Mouse (Mus musculus): ENCODE measurements around the gene Erp44.

Erp44 gene

DNA sequence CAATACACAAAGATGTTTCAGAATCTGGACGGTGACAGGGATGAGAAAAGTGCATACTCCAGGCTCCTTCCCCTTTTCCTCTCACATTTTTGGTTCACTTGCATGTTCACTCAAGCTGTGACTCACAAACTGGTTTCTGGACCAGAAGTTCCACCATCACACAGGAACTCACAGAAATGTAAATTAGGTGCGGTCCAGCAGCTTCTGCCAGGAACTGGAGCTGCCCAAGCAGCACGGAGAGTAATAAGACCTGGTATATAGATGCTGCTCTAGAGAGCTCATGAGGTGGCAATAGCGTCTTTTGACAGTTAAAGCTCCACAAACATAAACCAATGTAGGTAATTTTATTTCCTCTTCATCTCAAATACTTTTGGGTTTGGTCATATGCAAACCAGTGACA lies 36.9 kb downstream of the Erp44 start:
- in situ Hi-C loops (cut with MboI; ENCODE audit: low sequenced_read_pairs): no loop called here

DNA sequence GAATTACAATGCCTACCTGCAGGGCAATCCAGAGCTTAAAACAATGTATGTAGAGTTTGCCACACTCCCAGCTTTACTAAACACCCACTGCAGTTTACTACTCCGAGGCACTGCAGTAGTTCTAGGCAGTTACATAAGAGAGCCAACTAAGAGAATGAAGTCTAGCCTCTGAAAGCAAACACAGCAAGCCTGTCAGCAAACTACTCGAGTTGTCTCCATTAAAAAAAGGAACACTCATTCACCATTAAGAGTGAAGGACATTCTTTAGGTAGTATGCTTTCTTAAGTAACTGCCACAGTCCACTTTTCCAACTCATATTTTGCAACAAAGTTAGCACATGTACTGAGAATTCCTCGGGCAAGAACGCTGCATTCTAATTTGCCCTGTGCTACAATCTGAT lies 40.3 kb downstream of the Erp44 start:
- in situ Hi-C loops (cut with MboI; ENCODE audit: low sequenced_read_pairs): no loop called here

DNA sequence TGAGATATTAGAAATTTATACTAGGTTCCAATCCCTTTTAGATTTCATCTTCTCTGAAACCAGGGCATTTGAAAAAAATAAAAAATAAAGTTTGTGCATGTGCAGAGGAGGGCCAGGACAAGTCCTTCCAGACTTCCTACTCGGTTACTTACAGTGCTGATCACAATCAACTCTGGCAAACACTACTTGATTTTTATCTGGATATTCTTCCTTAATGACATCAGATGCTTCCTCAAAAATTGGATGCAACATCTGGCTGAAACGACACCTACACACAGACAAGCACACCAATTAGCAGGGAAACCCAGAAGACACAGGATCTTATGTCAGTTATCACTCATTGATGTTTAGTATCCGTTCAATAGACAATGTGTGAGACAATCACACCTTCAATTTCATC lies 42.6 kb downstream of the Erp44 start:
- in situ Hi-C loops (cut with MboI; ENCODE audit: low sequenced_read_pairs): no loop called here

DNA sequence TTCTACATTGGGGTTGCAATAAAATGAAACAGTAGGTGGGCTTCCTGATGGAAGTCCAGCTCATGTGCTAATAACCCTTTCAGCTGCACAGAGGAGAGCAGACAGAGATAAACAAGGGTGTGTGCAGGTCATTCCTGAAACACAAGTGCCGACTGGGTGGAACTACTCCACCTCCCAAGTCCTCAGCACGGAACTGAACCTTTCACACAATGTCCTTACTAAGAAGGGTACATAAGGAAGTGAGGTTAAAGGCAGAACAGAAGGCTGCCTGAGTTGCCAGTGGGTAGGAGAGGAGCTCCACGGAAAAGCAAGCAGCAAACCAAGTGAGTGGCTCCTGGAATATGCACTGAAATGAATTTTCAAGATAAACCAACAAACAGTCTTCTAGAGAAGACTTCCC lies 52.6 kb downstream of the Erp44 start:
- in situ Hi-C loops (cut with MboI; ENCODE audit: low sequenced_read_pairs): loop anchor here (10.0 kb wide), 1 partner anchor 158 kb away; no protein-coding TSS in a partner anchor

DNA sequence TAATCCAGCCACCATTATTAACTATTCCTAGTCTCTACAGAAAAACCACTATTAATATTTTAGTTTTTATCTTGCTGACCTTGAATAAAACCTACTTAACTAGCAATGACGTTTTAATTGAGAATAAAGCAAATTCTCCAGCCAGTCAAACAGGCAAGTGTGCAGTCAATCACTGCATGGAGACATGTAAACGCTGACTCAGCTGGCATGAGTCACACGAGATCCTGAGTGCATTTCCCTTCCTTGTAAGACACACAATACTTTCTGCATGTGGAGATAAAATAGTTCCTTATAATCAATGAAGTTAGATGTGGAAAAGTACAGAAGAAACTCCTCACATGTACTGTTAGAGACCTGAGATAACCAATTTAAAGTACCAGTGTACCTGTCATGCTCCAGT lies 53.8 kb downstream of the Erp44 start:
- in situ Hi-C loops (cut with MboI; ENCODE audit: low sequenced_read_pairs): loop anchor here (10.0 kb wide), 1 partner anchor 159 kb away; no protein-coding TSS in a partner anchor

DNA sequence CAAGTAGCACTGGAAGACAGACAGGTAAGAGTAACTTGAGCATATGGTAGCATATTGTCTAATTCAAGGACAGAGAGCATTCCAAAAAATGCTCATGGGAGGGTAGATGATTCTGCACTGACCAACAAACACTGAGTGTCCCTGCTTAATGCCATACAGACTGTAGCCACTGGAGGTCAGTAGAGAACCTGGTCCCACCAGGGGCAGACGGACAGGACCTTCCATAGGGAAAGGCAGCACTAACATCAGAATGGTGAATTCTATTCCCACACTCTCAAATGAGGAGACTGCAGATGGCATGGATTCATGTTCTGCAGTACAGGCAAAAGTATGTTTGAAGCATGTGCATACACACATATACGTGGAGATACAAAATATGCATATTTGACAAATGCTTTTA lies 54.2 kb downstream of the Erp44 start:
- in situ Hi-C loops (cut with MboI; ENCODE audit: low sequenced_read_pairs): loop anchor here (10.0 kb wide), 1 partner anchor 160 kb away; no protein-coding TSS in a partner anchor

DNA sequence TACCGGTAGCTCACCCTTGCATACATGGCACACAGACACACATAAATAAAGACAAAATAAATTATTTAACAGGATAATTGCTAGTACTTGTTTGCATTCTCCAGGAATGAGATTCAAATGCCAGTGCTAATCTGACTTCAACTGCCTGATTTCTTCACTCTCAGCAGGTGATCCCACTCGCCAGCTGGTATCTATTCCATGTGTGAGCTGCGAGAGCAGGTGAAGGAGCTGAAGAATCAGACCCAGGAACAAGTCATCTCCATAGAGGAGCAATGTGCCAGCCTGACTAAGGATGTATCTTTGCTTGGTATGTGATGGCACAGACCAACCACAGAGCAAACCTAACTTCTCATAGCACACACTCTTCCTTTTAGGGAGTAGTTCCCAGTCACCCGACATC lies 75.8 kb downstream of the Erp44 start:
- in situ Hi-C loops (cut with MboI; ENCODE audit: low sequenced_read_pairs): no loop called here

DNA sequence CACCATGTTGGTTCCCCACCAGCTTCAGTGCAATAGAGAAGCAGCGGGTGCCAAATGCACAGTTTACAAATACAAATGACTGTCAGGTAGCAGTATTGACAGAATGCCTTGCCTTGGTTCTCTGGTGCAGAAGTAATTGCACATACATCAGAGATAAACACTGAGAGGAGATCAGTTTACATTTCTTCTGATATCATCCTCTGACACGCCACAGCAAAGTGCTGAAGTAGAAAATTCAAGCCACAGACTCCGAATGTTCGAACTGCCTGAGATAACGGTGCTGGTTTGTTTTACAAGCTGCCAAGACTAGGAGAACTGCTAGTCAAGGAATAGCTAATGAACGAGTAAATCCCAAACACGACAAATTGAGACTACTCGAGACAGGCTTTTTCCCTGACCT lies 80.9 kb downstream of the Erp44 start:
- in situ Hi-C loops (cut with MboI; ENCODE audit: low sequenced_read_pairs): no loop called here

DNA sequence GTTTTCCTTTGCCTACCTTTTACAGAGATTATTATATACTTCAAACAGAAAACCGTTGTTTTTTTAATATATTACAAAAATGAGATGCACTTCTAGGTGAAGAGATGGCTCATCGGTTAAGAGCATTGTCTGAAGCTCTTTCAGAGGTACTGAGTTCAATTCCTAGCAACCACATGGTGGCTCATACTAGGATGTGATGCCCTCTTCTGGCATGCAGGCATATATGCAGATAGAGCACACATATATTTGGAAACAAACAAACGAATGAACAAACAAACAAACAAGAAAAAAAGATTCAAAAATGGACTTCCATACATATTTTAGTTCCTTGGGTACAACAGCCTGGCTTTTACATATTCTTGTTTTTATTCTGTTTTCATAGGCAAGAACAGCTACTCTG lies 81.4 kb downstream of the Erp44 start:
- in situ Hi-C loops (cut with MboI; ENCODE audit: low sequenced_read_pairs): no loop called here

DNA sequence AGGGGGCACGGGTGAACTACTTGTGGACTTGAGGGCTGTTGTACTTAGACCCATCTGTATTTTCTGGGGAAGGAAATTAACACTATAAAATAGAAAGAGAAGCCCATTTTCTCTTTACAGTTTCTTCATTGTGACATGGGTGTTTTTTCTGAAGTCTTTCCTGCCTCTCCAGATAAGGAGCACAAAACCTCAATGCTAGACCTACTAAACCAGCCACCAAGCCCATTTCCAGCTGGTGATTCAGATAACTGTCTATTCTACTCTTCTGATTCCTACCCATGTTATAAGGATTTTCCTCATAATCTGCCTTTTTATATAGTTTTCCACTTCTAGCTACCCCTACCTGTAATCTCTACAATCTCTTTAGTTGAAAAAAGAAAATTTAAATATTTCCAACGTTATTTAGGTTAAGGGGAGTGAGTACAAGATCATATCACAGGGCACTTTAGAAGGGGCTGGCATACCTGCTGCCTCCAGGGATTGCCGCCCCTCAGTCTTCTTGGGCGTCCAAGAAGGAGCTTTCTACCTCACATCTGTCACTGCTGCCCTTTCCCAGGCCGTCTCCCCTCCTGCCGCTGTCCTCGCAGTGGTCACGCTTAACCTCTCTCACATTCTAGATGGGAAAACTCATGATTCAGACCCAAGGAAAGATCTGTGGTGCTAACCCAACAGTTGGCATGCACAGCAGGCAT lies 97.1 kb downstream of the Erp44 start:
- in situ Hi-C loops (cut with MboI; ENCODE audit: low sequenced_read_pairs): no loop called here

DNA sequence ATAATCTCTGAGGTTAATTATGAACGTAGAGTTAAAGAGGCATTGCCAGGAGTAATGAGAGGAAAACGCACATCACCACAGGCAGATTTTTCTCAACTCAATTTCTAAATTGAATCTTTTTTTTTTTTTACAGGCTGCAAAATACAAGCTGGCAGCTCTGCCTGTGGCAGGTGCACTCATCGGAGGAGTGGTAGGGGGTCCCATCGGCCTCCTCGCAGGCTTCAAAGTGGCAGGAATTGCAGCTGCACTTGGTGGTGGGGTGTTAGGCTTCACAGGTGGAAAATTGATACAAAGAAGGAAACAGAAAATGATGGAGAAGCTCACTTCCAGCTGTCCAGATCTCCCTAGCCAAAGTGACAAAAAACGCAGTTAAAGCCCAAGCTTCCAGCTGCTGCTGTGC lies 98.0 kb downstream of the Erp44 start:
- in situ Hi-C loops (cut with MboI; ENCODE audit: low sequenced_read_pairs): no loop called here

DNA sequence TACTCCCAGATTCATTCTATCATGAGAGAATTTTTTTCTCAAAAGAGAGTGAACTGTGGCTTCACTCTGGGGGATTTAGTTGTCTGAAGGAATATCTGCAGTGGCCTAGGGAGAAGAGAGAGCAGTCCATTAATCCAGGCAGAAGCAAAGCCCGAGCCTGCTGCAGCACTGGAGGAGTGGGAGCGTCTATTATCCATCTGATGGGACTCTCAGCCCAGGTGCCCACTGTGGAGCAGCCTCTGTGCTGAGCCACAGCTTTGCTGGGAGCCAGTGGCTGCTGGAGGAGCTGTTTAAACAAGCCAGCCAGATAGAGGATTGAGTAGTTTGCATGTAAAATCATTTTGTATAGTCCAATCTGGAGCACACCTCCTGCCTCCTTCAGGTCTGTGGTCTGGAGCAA lies 98.4 kb downstream of the Erp44 start:
- in situ Hi-C loops (cut with MboI; ENCODE audit: low sequenced_read_pairs): no loop called here

DNA sequence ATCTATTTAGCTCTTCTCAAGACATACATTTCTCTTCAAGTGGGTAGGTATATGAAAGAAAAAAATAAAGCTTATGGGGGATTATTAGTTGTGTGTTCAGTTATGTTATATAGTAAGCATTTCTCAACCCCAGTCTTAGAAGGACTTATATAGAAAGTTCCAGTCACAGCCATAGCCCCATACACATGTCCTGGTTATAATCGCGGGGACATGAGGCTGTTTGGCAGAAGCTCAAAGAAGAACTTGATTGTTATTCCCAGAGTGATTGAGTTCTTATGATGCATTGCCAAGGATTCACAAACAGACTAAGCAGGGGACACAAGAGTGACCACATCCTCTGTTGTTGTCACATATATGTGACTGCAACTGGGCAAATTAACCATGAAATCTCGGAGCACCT lies 103.7 kb downstream of the Erp44 start:
- in situ Hi-C loops (cut with MboI; ENCODE audit: low sequenced_read_pairs): no loop called here

DNA sequence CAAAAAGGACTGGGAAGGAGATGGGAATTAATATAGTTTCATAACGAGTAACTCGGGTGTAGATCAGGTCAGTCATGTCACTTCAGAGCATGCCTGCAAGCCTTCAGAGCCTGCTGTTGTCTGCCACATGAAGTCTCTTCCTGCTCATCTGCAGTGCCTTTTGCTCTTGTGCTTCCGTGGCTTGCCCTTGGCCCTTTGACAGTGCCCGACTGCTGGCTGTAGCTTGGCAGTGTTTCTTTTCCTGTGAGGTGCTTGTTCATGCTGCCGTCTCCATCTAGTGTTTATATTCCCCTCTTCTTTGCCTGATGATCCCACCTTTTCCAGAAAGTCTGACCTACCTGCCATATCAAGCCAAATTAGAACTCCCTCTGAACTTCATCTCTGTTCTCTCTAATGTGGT lies 115.5 kb downstream of the Erp44 start:
- in situ Hi-C loops (cut with MboI; ENCODE audit: low sequenced_read_pairs): no loop called here

DNA sequence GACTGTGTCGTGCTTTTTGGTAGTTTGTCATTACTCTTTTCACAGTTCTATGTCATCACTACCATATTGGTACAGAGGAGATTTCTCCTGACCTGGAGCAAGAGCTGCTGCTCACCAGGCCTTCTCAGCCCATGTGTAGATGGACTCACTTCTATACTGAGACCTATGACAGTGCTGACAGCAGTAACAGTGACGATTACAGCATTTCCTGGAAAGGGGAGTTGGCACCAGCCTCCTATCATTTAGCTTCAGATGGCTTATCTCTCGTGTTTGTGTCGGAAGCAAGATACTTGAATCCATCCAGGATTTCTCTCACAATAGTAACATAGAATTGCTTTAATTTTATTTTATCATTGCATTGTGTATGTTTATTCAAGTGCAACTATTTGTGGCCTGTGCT lies 119.0 kb downstream of the Erp44 start:
- in situ Hi-C loops (cut with MboI; ENCODE audit: low sequenced_read_pairs): no loop called here

DNA sequence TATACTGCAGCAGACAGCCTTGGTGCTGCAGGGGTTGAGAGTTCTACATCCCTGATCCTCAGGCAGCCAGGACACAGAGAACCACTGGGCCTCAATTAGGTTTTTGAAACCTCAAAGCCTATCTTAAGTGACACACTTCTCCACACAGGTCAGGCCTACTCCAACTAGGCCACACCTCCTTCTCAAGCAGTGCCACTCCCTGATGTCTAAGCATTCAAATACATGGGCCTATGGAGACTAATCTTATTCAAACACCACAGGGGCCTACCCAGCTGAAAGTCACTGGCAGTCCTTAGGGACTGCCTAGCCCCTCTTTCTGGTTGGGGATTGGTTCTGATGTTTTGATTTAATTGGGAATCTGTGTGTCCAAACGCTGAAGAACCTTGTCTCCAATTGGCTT lies 123.5 kb downstream of the Erp44 start:
- in situ Hi-C loops (cut with MboI; ENCODE audit: low sequenced_read_pairs): no loop called here

DNA sequence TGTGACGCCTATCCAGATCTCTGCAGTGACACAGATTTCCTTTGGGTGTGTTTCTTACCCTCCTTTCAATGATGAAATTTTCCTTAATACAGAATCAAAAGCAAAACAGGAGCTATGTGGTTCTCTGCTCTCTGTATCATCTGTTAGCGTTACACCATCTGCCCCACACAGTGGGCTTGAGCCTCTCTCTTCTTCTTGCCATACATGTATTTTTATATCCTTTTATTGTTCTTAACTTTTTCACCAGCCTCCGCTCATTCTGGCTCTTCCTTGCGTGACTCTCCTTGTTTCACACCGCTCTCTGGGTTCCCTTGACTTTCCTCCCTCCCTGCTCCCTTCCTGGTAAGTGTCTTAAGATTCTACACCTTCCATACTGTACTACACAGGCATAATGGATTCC lies 126.1 kb downstream of the Erp44 start:
- in situ Hi-C loops (cut with MboI; ENCODE audit: low sequenced_read_pairs): no loop called here

DNA sequence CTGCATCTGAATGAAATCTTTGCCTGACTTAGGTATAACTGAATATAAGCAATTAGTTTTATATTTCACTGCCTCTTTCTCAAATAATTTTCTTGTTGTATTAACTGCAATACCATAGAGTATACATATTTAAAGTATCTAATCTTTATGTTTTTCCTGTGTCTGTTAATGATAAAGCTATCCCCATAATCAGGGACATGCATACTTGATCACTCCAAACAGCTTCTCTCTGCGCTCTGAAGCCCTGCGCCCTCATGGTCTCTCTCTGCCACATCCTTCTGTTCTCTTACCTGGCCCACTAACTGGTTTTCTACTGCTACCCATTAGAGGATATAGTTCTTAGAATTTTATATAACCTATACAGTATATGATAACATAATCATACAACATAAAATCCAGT lies 129.9 kb downstream of the Erp44 start:
- in situ Hi-C loops (cut with MboI; ENCODE audit: low sequenced_read_pairs): no loop called here

All from CH12F3 (cell line).